Mouse (Mus musculus): ENCODE measurements around the gene Cldn19. TPM values are rescaled to one million over a fixed set of nuclear protein-coding genes. Genes with fewer than 3 reads are reported as not detected.
A peak's percentile ranks its signal among the peaks of the same experiment; 100 is the strongest.

Cldn19 gene
- polyA plus RNA-seq, 1 experiment from 2014 or later = 0.13 TPM

- Histone ChIP-seq H3K36me3 (ENCODE audit: control insufficient read depth, insufficient read depth, low read length) (peaks cover 65% of the 10 kb centered on the region), H3K9ac (ENCODE audit: low read length) (no peak overlapping the region), H3K27ac (ENCODE audit: low read depth, low read length) (no peak overlapping the region), H3K4me3 (ENCODE audit: low read depth, low read length) (no peak overlapping the region), H3K9me3 (replicated peaks; ENCODE audit: control insufficient read depth, low read length) (no peaks in the 10 kb centered on the region), H3K4me1 (ENCODE audit: control insufficient read depth, insufficient read depth, low read length) (peaks cover 8% of the 10 kb centered on the region; the same call in 1 of the 2 replicates), H3K27me3 (replicated peaks; ENCODE audit: control insufficient read depth, insufficient read depth, low read length) (no peaks in the 10 kb centered on the region), H3K4me2 (ENCODE audit: low read length) (no peak overlapping the region)
- DNase-seq (ENCODE audit: low spot score) (no peak), ATAC-seq (no peak)
- WGBS = 81% methylated on average over 2 of the region's 2 CpGs
These were observed 30.1 kb downstream of the Cldn19 start for GRCm38 (mm10) chr4:119285336-119285735.

GRCm38 (mm10) chr4:119291921-119292320 lies 36.7 kb downstream of the Cldn19 start:
- H3K4me3 ChIP-seq (ENCODE audit: low read depth, low read length) = peak overlapping the region; percentile 92
- ATAC-seq (no peak), DNase-seq (ENCODE audit: low spot score) (no peak)
- 67% methylated on average over 1 of the region's 1 CpGs for WGBS
- peak overlapping the region; percentile 81 for H3K4me2 ChIP-seq (ENCODE audit: low read length)
- H3K4me1 ChIP-seq (ENCODE audit: control insufficient read depth, insufficient read depth, low read length) = peaks cover 14% of the 10 kb centered on the region; the same call in 1 of the 2 replicates
- H3K27me3 ChIP-seq (replicated peaks; ENCODE audit: control insufficient read depth, insufficient read depth, low read length) = no peaks in the 10 kb centered on the region
- H3K27ac ChIP-seq (ENCODE audit: low read depth, low read length) = no peak overlapping the region
- H3K36me3 ChIP-seq (ENCODE audit: control insufficient read depth, insufficient read depth, low read length) = peaks cover 17% of the 10 kb centered on the region
- H3K9me3 ChIP-seq (replicated peaks; ENCODE audit: control insufficient read depth, low read length) = no peaks in the 10 kb centered on the region
- H3K9ac ChIP-seq (ENCODE audit: low read length) = peak overlapping the region; percentile 90; the same call in 1 of the 2 replicates

DNA sequence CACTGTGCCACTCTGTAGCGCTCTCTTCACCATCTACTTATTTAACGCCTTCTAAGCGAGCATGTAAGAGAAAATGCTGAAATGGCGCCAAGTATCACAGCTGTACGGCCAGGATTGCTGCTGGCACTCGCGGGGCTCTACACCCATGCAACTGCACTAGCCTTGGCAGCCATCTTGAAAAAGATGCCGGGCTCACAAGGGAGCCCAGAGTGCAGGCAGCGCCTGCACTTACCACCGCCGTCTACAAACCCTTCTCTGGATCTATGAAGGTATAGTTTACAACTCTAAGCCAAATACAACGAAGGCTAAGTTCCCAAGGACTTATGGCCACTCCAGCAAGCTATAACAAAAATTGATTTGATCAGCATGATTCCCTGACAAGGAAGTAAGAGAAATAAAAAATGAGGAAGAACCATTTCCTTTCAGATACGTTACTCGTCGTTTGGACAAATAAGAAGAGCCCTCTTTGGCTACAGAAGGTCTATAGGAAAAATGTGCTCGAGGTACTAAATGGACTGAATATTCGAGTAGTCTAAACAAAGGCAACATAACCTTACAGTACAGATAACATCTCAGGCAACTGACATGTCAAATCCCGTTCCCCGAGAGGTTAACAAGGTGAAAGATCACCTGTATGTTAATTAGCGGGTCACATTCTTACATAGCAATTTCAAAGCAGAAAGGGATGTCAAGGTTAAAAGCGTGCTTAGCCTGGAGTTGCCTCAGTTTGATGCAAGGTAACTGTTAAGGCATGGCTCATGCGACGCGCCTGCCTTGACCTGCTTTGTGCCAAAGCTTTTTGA lies 37.8 kb downstream of the Cldn19 start:
- H3K9ac ChIP-seq (ENCODE audit: low read length) = peak overlapping the region; percentile 90
- H3K4me3 ChIP-seq (ENCODE audit: low read depth, low read length) = peak overlapping the region; percentile 92
- ATAC-seq (peak; percentile 27; the same call in 1 of the 2 replicates), DNase-seq (ENCODE audit: low spot score) (peak; percentile 87)
- under 1% methylated on average over 24 of the region's 24 CpGs for WGBS
- H3K4me1 ChIP-seq (ENCODE audit: control insufficient read depth, insufficient read depth, low read length) = peaks cover 9% of the 10 kb centered on the region; the same call in 1 of the 2 replicates
- peak overlapping the region; percentile 82 for H3K27ac ChIP-seq (ENCODE audit: low read depth, low read length)
- H3K36me3 ChIP-seq (ENCODE audit: control insufficient read depth, insufficient read depth, low read length) = peaks cover 10% of the 10 kb centered on the region; the same call in 1 of the 2 replicates
- H3K4me2 ChIP-seq (ENCODE audit: low read length) = peak overlapping the region; percentile 81
- H3K9me3 ChIP-seq (replicated peaks; ENCODE audit: control insufficient read depth, low read length) = no peaks in the 10 kb centered on the region
- H3K27me3 ChIP-seq (replicated peaks; ENCODE audit: control insufficient read depth, insufficient read depth, low read length) = no peaks in the 10 kb centered on the region

- H3K27me3 ChIP-seq (replicated peaks; ENCODE audit: control insufficient read depth, insufficient read depth, low read length) = no peaks in the 10 kb centered on the region
- peak overlapping the region; percentile 82 for H3K27ac ChIP-seq (ENCODE audit: low read depth, low read length)
- H3K36me3 ChIP-seq (ENCODE audit: control insufficient read depth, insufficient read depth, low read length) = peaks cover 5% of the 10 kb centered on the region; the same call in 1 of the 2 replicates
- H3K9ac ChIP-seq (ENCODE audit: low read length) = peak overlapping the region; percentile 90
- no peaks in the 10 kb centered on the region for H3K9me3 ChIP-seq (replicated peaks; ENCODE audit: control insufficient read depth, low read length)
- under 1% methylated on average over 45 of the region's 80 CpGs for WGBS
- H3K4me3 ChIP-seq (ENCODE audit: low read depth, low read length) = peak overlapping the region; percentile 92
- ATAC-seq (peak; percentile 38), DNase-seq (ENCODE audit: low spot score) (peak; percentile 26)
- peaks cover 9% of the 10 kb centered on the region; the same call in 1 of the 2 replicates for H3K4me1 ChIP-seq (ENCODE audit: control insufficient read depth, insufficient read depth, low read length)
- H3K4me2 ChIP-seq (ENCODE audit: low read length) = peak overlapping the region; percentile 81
These were observed 38.5 kb downstream of the Cldn19 start for GRCm38 (mm10) chr4:119293574-119294258.

- WGBS = under 1% methylated on average over 60 of the region's 61 CpGs
- ATAC-seq = peak; percentile 99
- H3K9ac ChIP-seq (ENCODE audit: low read length) = peak within 1 kb of the TSS; percentile 90
These were observed 39.4 kb downstream of the Cldn19 start, which contains the start of gene Ybx1 for GRCm38 (mm10) chr4:119294415-119295133. Gene Ybx1, minus strand, starts transcription at chr4:119294604.

GRCm38 (mm10) chr4:119295134-119295453 lies 39.9 kb downstream of the Cldn19 start:
- Histone ChIP-seq H3K4me2 (ENCODE audit: low read length) (peak overlapping the region; percentile 58), H3K27me3 (replicated peaks; ENCODE audit: control insufficient read depth, insufficient read depth, low read length) (no peaks in the 10 kb centered on the region), H3K9ac (ENCODE audit: low read length) (peak overlapping the region; percentile 77), H3K27ac (ENCODE audit: low read depth, low read length) (peak overlapping the region; percentile 91), H3K4me1 (ENCODE audit: control insufficient read depth, insufficient read depth, low read length) (peaks cover 9% of the 10 kb centered on the region; the same call in 1 of the 2 replicates), H3K4me3 (ENCODE audit: low read depth, low read length) (peak overlapping the region; percentile 92), H3K36me3 (ENCODE audit: control insufficient read depth, insufficient read depth, low read length) (peaks cover 5% of the 10 kb centered on the region; the same call in 1 of the 2 replicates), H3K9me3 (replicated peaks; ENCODE audit: control insufficient read depth, low read length) (no peaks in the 10 kb centered on the region)
- WGBS = 9% methylated on average over 6 of the region's 6 CpGs
- ATAC-seq (no peak), DNase-seq (ENCODE audit: low spot score) (no peak)

More at GRCm38 (mm10) chr4:119294415-119295133, 39.4 kb downstream of the Cldn19 start, which contains the start of gene Ybx1:
- Histone ChIP-seq H3K27ac (ENCODE audit: low read depth, low read length) (peak within 1 kb of the TSS; percentile 91), H3K36me3 (ENCODE audit: control insufficient read depth, insufficient read depth, low read length) (peaks cover 5% of the 10 kb centered on the region; the same call in 1 of the 2 replicates), H3K4me2 (ENCODE audit: low read length) (peak within 1 kb of the TSS; percentile 81), H3K4me1 (ENCODE audit: control insufficient read depth, insufficient read depth, low read length) (peaks cover 9% of the 10 kb centered on the region; the same call in 1 of the 2 replicates), H3K9me3 (replicated peaks; ENCODE audit: control insufficient read depth, low read length) (no peaks in the 10 kb centered on the region), H3K27me3 (replicated peaks; ENCODE audit: control insufficient read depth, insufficient read depth, low read length) (no peaks in the 10 kb centered on the region), H3K4me3 (ENCODE audit: low read depth, low read length) (peak within 1 kb of the TSS; percentile 92)
- peak; percentile 100 for DNase-seq (ENCODE audit: low spot score)

DNA sequence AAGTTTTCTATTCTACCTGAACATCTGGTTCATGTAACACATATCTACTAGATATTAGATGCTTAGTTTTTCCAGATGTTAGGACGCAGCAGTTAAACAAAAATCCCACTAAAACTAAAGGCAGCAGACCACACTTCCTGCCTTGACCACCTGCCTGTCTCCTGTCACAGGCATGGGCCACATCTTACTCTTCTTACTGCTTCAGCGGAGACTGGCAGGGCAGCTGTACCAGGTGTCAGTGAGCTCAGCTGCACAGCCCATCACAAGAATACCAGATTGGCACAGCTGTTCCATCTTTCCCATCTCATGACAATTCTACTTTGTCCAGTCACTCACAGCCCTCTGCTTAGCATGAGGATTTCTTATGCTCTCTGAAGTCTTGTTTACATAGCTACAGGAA lies 42.1 kb downstream of the Cldn19 start:
- no peak for DNase-seq (ENCODE audit: low spot score)
- H3K9me3 ChIP-seq (replicated peaks; ENCODE audit: control insufficient read depth, low read length) = no peaks in the 10 kb centered on the region
- WGBS = 84% methylated on average over 2 of the region's 2 CpGs
- H3K36me3 ChIP-seq (ENCODE audit: control insufficient read depth, insufficient read depth, low read length) = peaks cover 4% of the 10 kb centered on the region; the same call in 1 of the 2 replicates
- no peak overlapping the region for H3K4me2 ChIP-seq (ENCODE audit: low read length)
- no peak overlapping the region for H3K9ac ChIP-seq (ENCODE audit: low read length)
- no peak overlapping the region for H3K27ac ChIP-seq (ENCODE audit: low read depth, low read length)
- no peak overlapping the region for H3K4me3 ChIP-seq (ENCODE audit: low read depth, low read length)
- H3K4me1 ChIP-seq (ENCODE audit: control insufficient read depth, insufficient read depth, low read length) = 0 out of 2 replicates have a peak, but pooled peaks cover 2% of the 10 kb centered on the region
- no peaks in the 10 kb centered on the region for H3K27me3 ChIP-seq (replicated peaks; ENCODE audit: control insufficient read depth, insufficient read depth, low read length)
- no peak for ATAC-seq

- ATAC-seq (no peak), DNase-seq (ENCODE audit: low spot score) (no peak)
- H3K27me3 ChIP-seq (replicated peaks; ENCODE audit: control insufficient read depth, insufficient read depth, low read length) = no peaks in the 10 kb centered on the region
- no peak overlapping the region for H3K9ac ChIP-seq (ENCODE audit: low read length)
- no peak overlapping the region for H3K27ac ChIP-seq (ENCODE audit: low read depth, low read length)
- H3K4me2 ChIP-seq (ENCODE audit: low read length) = no peak overlapping the region
- H3K36me3 ChIP-seq (ENCODE audit: control insufficient read depth, insufficient read depth, low read length) = 0 out of 2 replicates have a peak, but pooled peaks cover 4% of the 10 kb centered on the region
- H3K9me3 ChIP-seq (replicated peaks; ENCODE audit: control insufficient read depth, low read length) = no peaks in the 10 kb centered on the region
- no peak overlapping the region for H3K4me3 ChIP-seq (ENCODE audit: low read depth, low read length)
- H3K4me1 ChIP-seq (ENCODE audit: control insufficient read depth, insufficient read depth, low read length) = no peaks in the 10 kb centered on the region
- WGBS = 90% methylated on average over 3 of the region's 3 CpGs
These were observed 45.5 kb downstream of the Cldn19 start for GRCm38 (mm10) chr4:119300761-119301160.

Data from forebrain, embryonic 14.5 days (tissue).